Mouse (Mus musculus) embryonic facial prominence, embryonic 12.5 days (tissue): ENCODE measurements at regions not wholly inside any gene's neighbourhood (a gene's known extent, or its start where the extent isn't known, plus 50 kb on each side); places are given as distances from the start of the nearest gene placed in this dataset.

Experiments
- ATAC-seq: fragments of 200-750 bp; cut with Nextera tagmentation; 2 replicates; pipeline ENCODE4 v1.8.0; 2017; ENCODE audit not compliant: insufficient number of reproducible peaks, insufficient read depth, low FRiP score, low TSS enrichment
- H3K27ac ChIP-seq: fragments of 300-500 bp; sonication (generic); 2 replicates; pipeline ENCODE4 v1.5.1; 2016; ENCODE audit warnings: mild to moderate bottlenecking
- H3K27me3 ChIP-seq: fragments of 300-500 bp; sonication (generic); 2 replicates; pipeline ENCODE4 v1.6.1; 2016; ENCODE audit warnings: mild to moderate bottlenecking, moderate library complexity
- H3K36me3 ChIP-seq: fragments of 300-500 bp; sonication (generic); 2 replicates; pipeline ENCODE4 v1.6.1; 2016; ENCODE audit warnings: mild to moderate bottlenecking
- H3K4me1 ChIP-seq: fragments of 300-500 bp; sonication (generic); 2 replicates; pipeline ENCODE4 v1.6.1; 2016
- H3K4me2 ChIP-seq: fragments of 300-500 bp; sonication (generic); replicated peaks from 2 replicates; pipeline ENCODE4 v1.6.1; 2016; ENCODE audit warnings: mild to moderate bottlenecking, moderate library complexity
- H3K4me3 ChIP-seq: fragments of 300-500 bp; sonication (generic); 2 replicates; pipeline ENCODE4 v1.5.1; 2016; ENCODE audit warnings: mild to moderate bottlenecking
- H3K9ac ChIP-seq: fragments of 300-500 bp; sonication (generic); 2 replicates; pipeline ENCODE4 v1.6.1; 2016; ENCODE audit warnings: mild to moderate bottlenecking, moderate library complexity
- H3K9me3 ChIP-seq: fragments of 300-500 bp; sonication (generic); 2 replicates; pipeline ENCODE4 v1.6.1; 2016; ENCODE audit warnings: mild to moderate bottlenecking, moderate library complexity
- WGBS: fragments of 180-500 bp; shearing (Covaris S2); methylation state at CpG from one replicate; pipeline ENCODE4 v1.1.7; 2016; 5-methylcytosine and 5-hydroxymethylcytosine counted together

DNA sequence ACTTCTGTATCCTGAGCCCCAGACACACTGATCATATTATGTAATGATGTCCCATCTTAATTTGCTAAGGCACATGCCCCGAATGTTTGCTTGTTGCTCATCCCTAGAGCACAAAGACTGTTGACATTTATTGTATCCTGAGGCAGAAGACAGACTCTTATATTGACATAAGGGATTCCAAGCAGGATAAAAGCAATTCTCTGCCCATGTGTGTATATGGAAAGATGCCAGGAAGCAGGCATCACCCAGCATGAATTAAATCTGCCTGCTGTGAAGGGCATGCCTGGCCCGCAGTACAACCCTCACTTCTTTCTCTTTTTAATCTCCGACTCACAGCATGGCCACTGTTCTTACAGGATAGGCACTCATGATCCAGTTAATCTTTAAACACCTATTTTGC is 125.3 kb downstream of the Usp46 start:
- no peaks in the 10 kb centered on the region for H3K9me3 ChIP-seq
- ATAC-seq: no peak
- no peak overlapping the region for H3K9ac ChIP-seq
- H3K27me3 ChIP-seq: no peaks in the 10 kb centered on the region
- H3K4me1 ChIP-seq: no peaks in the 10 kb centered on the region
- no peak overlapping the region for H3K4me2 ChIP-seq
- WGBS: 60% methylated on average over 3 of the region's 3 CpGs
- H3K4me3 ChIP-seq: no peak overlapping the region
- H3K36me3 ChIP-seq: no peaks in the 10 kb centered on the region
- H3K27ac ChIP-seq: no peak overlapping the region

DNA sequence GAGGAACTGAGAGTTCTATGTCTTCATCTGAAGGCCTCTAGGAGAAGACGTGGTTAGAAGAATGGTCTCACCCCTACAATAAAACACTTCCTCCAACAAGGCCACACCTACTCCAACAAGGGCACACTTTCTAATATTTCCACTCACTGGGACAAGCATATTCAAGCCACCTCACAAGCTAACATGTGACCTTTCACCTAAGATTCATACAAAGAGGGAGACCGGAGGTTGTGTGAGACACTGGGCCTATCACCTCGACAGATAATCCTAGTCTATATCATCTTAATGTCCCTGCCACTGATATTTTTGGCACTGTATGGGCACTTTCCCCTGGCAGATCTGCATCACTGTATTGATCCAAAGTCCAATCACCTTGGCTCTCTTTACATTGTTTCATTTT is 122.6 kb downstream of the Usp46 start:
- H3K4me3 ChIP-seq: no peak overlapping the region
- no peak overlapping the region for H3K9ac ChIP-seq
- H3K4me1 ChIP-seq: no peaks in the 10 kb centered on the region
- no peaks in the 10 kb centered on the region for H3K27me3 ChIP-seq
- H3K36me3 ChIP-seq: no peaks in the 10 kb centered on the region
- 94% methylated on average over 3 of the region's 3 CpGs for WGBS
- no peak overlapping the region for H3K4me2 ChIP-seq
- no peaks in the 10 kb centered on the region for H3K9me3 ChIP-seq
- H3K27ac ChIP-seq: no peak overlapping the region
- no peak for ATAC-seq

DNA sequence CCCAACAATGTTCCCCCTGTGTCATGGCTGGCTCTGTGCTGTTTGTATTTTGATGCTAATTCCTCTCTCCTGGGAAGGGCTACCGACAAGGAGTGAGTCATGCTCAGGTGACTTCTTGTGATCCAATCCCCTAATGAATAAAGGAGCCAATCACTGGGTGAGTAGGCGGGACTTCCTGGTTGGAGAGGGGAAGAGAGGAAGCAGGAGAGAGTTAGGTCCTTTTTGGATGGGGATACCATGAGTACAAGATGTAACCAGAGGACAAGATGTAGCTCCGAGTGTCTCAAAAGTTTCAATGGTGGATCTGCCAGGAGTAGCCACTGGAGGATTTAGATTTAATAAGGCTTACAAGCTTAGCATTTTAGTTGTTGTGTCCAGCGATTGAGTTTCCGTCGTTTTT is 122.1 kb downstream of the Usp46 start:
- Histone ChIP-seq H3K27ac (no peak overlapping the region), H3K4me3 (no peak overlapping the region), H3K4me1 (peaks cover 5% of the 10 kb centered on the region; the same call in 1 of the 2 replicates), H3K9ac (no peak overlapping the region), H3K9me3 (no peaks in the 10 kb centered on the region), H3K27me3 (no peaks in the 10 kb centered on the region), H3K36me3 (no peaks in the 10 kb centered on the region), H3K4me2 (no peak overlapping the region)
- 87% methylated on average over 6 of the region's 6 CpGs for WGBS
- no peak for ATAC-seq

DNA sequence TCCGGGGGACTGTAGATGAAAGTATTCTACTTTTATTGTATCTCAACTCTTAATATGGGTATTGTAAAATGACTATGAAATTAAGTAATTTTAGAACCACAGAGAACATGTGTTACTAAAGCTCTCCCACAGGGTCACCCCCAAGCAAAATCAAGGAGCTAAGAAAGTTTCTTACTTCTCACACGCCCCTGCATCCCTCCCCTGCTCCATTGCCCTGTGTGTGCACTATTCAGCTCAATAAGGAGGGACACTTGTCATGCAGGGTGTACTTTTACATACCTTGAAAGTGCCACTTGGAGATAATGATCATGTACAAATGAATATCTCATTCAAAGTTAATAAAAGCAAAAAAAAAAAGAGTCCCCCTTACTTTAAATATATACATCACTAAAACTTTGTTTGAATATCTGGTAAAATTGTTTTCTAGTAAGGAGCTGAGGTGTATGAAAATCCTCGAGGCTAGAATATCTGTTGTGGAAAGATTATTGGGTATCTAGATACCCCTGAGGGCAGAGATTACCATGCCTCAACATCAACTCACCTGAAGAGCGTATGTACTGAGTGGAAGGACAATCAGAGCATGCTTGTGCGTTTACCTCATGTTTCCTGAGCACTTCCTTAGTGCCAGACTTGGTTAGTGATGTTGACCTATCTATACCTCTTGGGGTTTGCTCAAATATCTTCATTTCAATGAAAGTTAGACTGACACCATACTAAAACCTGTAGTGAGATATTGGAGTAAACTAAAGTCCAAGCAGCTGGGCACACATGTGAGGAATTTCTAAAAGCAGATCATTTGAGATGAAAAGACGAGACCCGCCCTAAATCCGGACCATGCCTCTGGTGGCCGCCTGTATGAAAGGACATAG is 120.0 kb downstream of the Usp46 start:
- no peaks in the 10 kb centered on the region for H3K27me3 ChIP-seq
- no peak overlapping the region for H3K4me3 ChIP-seq
- H3K9ac ChIP-seq: no peak overlapping the region
- H3K27ac ChIP-seq: no peak overlapping the region
- no peak for ATAC-seq
- no peak overlapping the region for H3K4me2 ChIP-seq
- 81% methylated on average over 9 of the region's 9 CpGs for WGBS
- no peaks in the 10 kb centered on the region for H3K9me3 ChIP-seq
- peaks cover 11% of the 10 kb centered on the region; the same call in 1 of the 2 replicates for H3K4me1 ChIP-seq
- H3K36me3 ChIP-seq: no peaks in the 10 kb centered on the region
